Mouse (Mus musculus): ENCODE results near the gene Dupd1. TPM values are rescaled to one million over a fixed set of nuclear protein-coding genes. Genes with fewer than 3 reads are reported as not detected.
A peak's percentile ranks its signal among the peaks of the same experiment; 100 is the strongest.
"Not testable (repeated sequence)": the region's sequence is repeated elsewhere in the genome, so short reads cannot be mapped to it uniquely, and the experiment has no call there.

Gene Dupd1
- total RNA-seq, 1 experiment from 2014 or later = not detected

DNA sequence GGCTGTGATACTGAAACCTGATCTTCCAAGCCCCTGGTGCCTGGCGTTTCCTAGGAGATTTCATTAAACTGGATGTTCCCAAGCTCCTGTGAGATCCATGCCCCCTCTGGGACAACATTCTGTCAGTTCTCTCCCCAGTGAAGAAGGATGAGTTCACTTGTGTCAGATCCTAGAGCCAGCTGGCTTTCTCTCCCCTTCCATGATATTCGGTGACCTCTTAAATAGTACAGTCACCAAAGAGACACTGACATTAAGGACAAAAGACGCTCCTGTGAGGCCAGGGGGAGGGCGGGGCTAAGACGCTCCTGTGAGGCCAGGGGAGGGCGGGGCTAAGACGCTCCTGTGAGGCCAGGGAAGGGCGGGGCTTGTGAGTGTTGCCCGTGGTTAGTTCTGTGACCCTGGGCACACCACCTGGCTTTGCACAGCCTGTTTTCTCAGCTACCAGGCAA lies 31.7 kb downstream of the Dupd1 start:
- ATAC-seq (ENCODE audit: extremely low read depth, insufficient number of reproducible peaks, low FRiP score, poor library complexity, severe bottlenecking) = peak; percentile 69

DNA sequence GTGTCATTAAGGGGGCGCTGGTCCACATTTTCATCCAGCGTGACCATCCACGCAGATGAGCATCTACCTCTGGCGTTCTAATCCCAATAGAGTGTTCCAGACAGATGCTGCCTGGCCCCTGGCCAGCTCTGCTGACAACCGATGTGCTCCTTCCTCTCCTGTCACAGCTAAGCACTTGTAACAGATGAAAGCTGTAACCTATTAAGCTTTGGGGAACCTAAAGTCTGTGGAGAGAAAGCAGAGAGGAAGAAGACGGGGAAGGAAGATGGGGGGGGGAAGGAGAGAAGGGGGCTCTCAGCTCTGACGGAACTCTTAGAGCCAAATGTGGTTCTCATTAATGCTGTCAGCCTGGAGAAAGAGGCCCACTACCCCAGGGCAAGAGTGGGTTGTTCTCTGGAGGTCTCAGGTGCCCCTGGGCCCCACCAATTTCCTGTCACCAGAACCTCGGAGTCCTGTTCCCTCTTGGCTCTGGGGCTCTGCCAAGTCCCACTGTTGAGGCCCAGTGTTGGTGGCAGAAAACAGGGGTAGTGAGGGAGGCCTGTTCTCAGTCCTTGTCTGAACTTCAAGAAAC lies 34.7 kb downstream of the Dupd1 start:
- no peak for ATAC-seq (ENCODE audit: extremely low read depth, insufficient number of reproducible peaks, low FRiP score, poor library complexity, severe bottlenecking)

DNA sequence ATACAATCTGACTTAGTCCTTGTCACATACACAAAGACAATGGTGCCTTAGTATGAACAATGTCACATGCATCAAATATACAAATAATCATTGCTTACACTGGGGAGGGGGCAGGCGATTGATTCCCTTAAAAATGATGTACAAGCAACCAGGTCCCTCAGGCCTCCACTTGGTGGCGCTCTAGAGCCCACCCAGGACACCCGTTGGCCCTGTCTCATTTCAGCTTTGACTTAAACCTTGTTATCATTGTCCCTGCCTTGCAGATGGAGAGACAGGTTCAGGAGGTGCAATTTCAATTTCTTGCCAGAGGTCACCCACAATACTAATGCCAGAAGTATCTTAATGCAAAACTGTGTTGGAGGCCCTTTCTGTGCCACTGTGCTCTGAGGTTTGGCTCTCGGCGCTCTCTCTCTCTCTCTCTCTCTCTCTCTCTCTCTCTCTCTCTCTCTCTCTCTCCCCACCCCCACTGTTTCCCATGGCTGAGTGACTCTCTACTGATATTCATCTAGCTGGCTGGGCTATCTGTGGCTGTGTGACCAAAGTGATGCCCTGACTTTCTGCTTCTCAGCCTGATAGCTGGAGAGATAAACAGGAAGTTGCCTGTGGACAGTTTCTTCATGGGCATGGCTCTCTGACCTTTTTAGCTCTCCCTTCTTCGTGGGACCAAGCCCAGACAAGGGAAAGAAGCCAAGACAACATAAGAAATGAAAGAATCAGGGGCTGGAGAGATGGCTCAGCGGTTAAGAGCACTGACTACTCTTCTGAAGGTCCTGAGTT lies 35.7 kb downstream of the Dupd1 start:
- ATAC-seq (ENCODE audit: extremely low read depth, insufficient number of reproducible peaks, low FRiP score, poor library complexity, severe bottlenecking) = no peak

DNA sequence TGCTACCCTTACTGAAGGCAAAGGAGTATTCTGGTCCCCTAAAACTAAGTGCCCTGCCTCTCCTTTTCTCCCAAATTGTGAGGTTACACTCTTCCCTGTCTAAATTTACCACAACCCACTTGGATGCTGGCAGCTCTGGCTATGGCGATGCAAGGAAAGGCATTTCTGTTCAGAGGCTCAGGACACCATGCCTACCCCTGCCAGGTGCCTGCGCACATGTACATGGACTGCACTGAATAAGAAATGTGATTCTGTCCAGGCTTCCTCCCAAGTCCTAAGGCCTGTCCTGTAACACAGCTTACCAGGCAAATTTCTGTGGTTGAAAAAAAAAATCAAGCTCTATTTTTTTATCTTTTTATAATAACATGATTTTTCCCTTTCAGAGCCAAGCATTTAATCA lies 38.2 kb downstream of the Dupd1 start:
- no peak for ATAC-seq (ENCODE audit: extremely low read depth, insufficient number of reproducible peaks, low FRiP score, poor library complexity, severe bottlenecking)

DNA sequence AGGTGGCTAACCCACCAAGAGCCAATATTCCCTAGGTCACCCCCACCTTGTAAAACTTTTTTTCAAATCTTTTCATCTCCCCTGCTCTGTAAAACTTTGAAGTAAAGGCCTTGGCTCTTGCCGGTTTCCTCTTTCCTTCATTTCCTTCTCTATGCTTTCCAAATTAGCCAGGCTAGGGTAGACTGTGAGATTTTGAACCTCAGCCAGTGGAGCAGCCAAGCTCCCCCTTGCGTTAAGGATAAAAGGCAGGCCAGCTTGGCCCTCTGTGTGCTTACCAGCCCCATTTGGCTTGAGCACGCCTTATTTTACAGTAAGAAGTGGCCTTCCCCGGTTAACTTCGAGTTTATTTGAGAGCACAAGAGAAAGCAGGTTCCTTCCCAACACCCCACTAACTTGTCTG lies 39.9 kb downstream of the Dupd1 start:
- no peak for ATAC-seq (ENCODE audit: extremely low read depth, insufficient number of reproducible peaks, low FRiP score, poor library complexity, severe bottlenecking)

DNA sequence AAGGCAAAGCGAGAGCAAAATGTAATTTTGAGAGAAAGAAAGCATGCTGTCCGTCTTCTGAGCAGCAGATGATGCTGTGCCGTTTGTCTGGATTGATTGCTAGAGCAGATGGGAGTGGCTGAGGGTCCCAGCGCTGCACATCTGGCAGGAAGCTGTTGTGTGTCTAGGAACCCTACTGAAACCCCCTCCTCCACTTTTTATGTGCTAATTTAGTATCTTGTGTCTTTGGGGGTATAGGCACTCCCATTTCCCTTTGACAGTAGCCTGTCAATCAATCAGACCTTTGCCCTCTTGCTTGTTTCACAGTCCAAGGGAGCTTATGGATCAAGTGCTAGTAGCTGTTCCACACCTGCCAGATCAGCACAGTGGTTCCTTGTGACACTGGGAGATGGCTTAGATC lies 41.3 kb downstream of the Dupd1 start:
- ATAC-seq (ENCODE audit: extremely low read depth, insufficient number of reproducible peaks, low FRiP score, poor library complexity, severe bottlenecking) = no peak

DNA sequence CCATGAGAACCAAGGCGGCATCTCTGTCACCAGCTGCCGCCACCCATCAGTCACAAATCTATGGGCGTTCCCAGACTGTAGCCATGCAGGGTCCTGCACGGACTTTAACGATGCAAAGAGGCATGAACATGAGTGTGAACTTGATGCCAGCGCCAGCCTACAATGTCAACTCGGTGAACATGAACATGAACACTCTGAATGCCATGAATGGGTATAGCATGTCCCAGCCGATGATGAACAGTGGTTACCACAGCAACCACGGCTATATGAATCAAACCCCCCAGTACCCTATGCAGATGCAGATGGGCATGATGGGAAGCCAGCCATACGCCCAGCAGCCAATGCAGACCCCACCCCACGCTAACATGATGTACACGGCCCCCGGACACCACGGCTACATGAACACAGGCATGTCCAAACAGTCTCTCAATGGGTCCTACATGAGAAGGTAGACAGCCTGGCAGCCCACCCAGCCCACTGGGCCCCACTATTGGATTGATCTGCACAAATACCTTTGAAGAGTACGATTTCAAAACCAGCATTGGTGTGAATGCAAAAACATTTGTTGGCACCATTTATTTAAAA lies 43.9 kb downstream of the Dupd1 start:
- ATAC-seq (ENCODE audit: extremely low read depth, insufficient number of reproducible peaks, low FRiP score, poor library complexity, severe bottlenecking) = not testable (repeated sequence)

DNA sequence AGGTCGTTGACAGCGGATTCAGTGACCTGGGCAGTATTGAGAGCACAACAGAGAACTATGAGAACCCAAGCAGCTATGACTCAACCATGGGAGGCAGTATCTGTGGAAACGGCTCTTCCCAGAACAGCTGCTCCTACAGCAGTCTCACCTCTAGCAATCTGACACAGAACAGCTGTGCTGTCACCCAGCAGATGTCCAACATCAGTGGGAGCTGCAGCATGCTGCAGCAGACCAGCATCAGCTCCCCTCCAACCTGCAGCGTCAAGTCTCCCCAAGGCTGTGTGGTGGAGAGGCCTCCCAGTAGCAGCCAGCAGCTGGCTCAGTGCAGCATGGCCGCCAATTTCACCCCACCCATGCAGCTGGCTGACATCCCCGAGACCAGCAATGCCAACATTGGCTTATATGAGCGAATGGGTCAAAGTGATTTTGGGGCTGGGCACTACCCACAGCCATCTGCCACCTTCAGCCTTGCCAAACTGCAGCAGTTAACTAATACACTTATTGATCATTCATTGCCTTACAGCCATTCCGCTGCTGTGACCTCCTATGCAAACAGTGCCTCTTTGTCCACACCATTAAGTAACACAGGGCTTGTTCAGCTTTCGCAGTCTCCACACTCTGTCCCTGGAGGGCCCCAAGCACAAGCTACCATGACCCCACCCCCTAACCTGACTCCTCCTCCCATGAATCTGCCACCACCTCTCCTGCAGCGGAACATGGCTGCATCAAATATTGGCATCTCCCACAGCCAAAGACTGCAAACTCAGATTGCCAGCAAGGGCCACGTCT lies 44.5 kb downstream of the Dupd1 start:
- ATAC-seq (ENCODE audit: extremely low read depth, insufficient number of reproducible peaks, low FRiP score, poor library complexity, severe bottlenecking) = no peak

DNA sequence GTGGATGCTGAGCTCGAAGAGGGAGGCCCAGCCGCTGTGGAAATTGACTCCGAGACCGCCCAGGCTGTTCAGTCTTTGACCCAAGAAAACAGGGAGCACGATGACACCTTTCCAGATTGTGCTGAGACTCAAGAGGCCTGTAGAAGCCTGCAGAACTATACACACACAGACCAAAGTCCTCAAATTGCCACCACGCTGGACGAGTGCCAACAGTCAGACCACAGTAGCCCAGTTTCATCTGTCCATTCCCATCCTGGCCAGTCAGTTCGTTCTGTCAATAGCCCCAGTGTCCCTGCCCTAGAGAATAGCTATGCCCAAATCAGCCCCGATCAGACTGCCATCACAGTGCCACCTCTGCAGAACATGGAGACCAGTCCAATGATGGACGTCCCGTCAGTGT lies 45.2 kb downstream of the Dupd1 start:
- no peak for ATAC-seq (ENCODE audit: extremely low read depth, insufficient number of reproducible peaks, low FRiP score, poor library complexity, severe bottlenecking)

DNA sequence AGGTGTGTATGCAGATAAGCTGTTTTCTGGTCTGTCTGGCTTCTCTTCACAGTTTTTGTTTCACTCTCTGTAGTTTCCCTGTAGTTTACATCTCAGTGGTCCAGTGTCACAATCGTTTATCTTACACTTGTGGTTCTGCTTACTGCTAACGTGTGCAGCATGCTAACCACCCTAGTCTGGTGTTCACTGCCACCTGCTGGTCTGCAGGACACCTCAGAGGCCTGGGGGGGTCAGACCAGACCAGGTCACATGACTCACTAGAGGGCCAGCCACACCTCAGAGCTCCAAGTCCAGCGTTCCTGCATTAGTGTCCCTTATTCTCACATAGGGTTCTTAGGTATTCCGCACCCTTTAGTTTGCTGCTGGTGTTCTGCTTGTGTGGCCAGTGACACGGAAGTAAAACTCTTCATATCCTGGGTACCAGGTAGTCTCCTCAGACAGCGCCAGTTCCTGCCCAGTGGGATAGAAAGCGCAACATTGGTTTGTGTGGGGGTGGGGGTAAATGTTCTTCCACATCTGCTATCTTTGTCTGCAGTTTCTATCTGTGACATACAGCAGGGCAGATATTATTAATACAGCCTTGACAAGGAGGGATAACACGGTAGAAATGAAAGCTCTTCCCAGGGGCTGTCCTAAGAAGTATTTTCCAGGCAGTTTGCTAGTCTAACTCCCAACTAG lies 51.8 kb downstream of the Dupd1 start:
- ATAC-seq (ENCODE audit: extremely low read depth, insufficient number of reproducible peaks, low FRiP score, poor library complexity, severe bottlenecking) = no peak

DNA sequence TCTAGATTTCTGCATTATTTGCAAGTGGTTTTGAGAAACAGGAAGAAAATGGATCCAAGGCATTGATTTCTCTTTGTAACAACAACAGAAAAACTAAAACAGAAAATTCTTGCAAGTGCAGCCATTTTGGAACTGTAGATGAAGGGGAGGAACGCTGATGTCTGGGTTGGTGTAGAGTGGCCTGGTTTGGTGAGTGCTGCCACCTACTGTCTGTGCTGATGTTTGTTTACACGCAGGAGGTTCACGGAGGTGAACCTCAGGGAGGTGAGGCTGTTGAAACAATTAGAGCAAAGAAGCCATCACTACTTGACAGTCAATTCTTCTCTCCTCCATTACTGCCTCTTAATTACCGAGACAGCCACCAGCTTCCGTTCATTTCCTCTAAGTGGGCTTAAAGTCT lies 54.7 kb downstream of the Dupd1 start:
- peak; percentile 55; the same call in 1 of the 2 replicates for ATAC-seq (ENCODE audit: extremely low read depth, insufficient number of reproducible peaks, low FRiP score, poor library complexity, severe bottlenecking)

DNA sequence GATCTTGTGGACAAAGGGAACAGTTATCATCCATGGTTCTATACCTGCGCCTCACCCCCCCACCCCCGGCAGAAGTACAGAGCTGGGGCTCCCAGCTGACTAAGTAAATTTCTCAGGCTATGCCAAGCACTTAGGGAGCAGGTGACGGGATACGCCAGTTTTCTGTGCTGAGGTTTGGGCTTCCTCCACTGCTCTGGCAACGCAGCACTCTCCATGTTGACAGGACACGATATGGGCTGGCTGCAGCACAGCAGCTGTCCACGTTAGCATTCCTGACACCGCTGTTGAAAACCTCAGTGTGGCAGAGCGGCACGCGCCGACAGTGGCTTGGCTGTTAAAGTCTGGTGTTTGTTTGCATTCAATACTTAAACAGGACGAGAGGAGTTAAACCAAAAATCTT lies 55.2 kb downstream of the Dupd1 start:
- no peak for ATAC-seq (ENCODE audit: extremely low read depth, insufficient number of reproducible peaks, low FRiP score, poor library complexity, severe bottlenecking)

DNA sequence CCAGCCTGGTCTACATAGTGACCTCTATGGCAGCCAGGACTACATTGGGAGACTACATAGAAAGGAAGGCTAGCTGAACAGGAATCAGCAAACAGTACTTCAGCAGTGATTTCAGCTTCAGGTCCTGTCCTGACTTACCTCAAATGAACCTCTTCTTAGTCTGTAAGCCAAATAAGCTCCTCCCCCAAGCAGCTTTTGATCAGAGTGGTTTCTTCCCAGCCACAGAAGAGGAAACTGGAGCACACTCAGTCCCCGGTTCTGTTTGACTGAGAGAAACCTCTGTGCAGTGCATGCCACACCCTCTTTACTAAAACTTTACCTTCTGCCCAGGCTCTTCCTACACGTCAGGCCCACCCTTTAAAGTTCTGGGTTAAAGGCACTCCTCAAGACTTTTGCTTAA lies 60.6 kb downstream of the Dupd1 start:
- no peak for ATAC-seq (ENCODE audit: extremely low read depth, insufficient number of reproducible peaks, low FRiP score, poor library complexity, severe bottlenecking)

DNA sequence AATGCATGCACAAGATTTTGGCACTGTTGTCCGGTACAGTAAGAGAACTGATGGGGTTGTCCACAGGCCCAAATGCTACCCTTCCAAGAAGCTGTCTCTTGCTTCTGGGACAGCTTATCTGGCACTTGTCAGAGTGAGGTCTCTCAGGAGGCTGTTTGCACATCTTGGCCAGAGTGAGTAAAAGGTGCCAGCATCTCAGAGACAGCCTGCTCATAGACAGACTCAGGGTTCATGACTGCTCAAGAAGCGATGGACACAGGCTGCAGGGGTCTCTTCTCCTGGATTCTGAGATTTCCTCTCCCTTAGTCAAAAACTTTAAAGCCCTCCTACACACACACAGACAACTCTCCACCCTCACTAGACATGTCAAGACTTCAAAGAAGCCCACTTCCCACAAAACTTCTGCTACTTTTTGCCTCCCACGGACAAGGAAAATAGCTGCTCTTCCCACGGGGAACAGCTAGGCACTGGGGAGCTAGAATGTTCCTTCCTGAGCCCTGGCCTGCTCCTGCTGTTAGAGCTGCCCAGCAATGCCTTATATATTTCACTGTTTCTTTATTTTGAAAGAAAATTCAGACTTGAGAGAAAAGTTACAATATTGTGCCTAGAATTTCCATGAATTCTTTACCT lies 73.5 kb downstream of the Dupd1 start:
- ATAC-seq (ENCODE audit: extremely low read depth, insufficient number of reproducible peaks, low FRiP score, poor library complexity, severe bottlenecking) = no peak

DNA sequence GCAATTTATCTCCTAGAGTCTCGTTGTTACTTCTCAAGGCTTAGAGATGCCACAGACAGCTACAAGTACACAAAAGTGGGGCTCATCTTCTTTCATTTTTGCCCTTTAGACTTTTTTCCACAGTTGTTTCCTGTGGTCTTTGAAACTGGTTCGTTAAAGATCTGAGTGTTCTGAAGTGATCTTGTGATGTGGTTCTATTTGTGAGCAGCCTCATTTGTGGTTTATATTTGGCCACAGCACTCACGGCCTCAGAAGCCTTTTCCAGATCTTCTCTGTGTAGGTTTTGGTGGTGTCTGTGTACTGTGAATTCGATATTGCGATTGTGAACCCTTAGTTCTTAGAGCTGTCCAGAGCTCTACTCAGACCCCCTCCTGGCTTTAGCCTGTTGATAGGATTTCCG lies 77.8 kb downstream of the Dupd1 start:
- no peak for ATAC-seq (ENCODE audit: extremely low read depth, insufficient number of reproducible peaks, low FRiP score, poor library complexity, severe bottlenecking)

DNA sequence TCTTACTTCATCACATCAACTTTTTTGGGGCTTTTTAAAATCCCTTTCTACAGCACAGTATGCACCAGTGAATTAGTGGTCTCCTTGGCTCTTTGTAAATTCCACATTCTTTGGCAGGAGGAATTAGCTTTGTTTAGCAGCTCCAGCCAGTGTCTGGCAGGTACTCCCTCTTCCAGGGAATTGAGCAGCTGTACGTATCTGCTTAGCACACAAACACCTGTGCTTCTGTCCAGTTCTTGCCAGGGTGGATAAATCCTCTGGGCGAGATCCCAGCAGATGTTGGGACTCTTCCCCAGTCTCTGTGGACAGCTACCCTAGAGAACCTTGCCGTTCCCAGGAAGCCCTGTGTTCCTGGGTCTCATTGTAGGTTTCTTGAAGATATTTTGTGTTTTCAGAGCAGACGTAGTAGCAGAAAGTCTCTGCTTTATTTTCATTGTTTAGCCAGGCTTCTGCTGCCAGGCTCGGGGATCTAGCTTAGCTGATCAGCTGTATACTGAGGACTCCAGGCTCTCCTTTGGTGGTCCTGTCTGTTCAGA lies 82.6 kb downstream of the Dupd1 start:
- no peak for ATAC-seq (ENCODE audit: extremely low read depth, insufficient number of reproducible peaks, low FRiP score, poor library complexity, severe bottlenecking)

All from neutrophil, adult 5-6 weeks (primary cell).